Mouse (Mus musculus) right cerebral cortex, adult 18-20 months (tissue): Measurements from ENCODE around the gene Rgs7.

ENCODE experiments used
- DNase-seq: peaks from one replicate; pipeline ENCODE4 v3.0.0; 2022; ENCODE audit warnings: mixed read lengths

Rgs7 gene

GRCm38 (mm10) chr1:175299603-175300397, 192.5 kb downstream of the Rgs7 start:
- DNase-seq, result no peak

GRCm38 (mm10) chr1:175296906-175297305, 195.4 kb downstream of the Rgs7 start:
- DNase-seq, result peak; percentile 61

- peak; percentile 38 for DNase-seq
Measured at GRCm38 (mm10) chr1:175290072-175290471, 202.2 kb downstream of the Rgs7 start.

- no peak for DNase-seq
Measured at GRCm38 (mm10) chr1:175262341-175262740, 230.0 kb downstream of the Rgs7 start.

- DNase-seq, result no peak
Measured at GRCm38 (mm10) chr1:175259374-175259773, 232.9 kb downstream of the Rgs7 start.

- no peak for DNase-seq
Measured at GRCm38 (mm10) chr1:175255224-175255623, 237.1 kb downstream of the Rgs7 start.

- no peak for DNase-seq
Measured at GRCm38 (mm10) chr1:175254724-175255123, 237.6 kb downstream of the Rgs7 start.

GRCm38 (mm10) chr1:175242135-175242534, 250.2 kb downstream of the Rgs7 start:
- no peak for DNase-seq

GRCm38 (mm10) chr1:175240137-175240536, 252.2 kb downstream of the Rgs7 start:
- DNase-seq, result no peak

- DNase-seq, result no peak
Measured at GRCm38 (mm10) chr1:175221593-175222500, 270.5 kb downstream of the Rgs7 start.

GRCm38 (mm10) chr1:175219563-175219962, 272.7 kb downstream of the Rgs7 start:
- no peak for DNase-seq

- DNase-seq, result no peak
Measured at GRCm38 (mm10) chr1:175207004-175207403, 285.3 kb downstream of the Rgs7 start.

- no peak for DNase-seq
Measured at GRCm38 (mm10) chr1:175205633-175206032, 286.7 kb downstream of the Rgs7 start.

GRCm38 (mm10) chr1:175203544-175203943, 288.8 kb downstream of the Rgs7 start:
- DNase-seq, result no peak

- DNase-seq, result no peak
Measured at GRCm38 (mm10) chr1:175202902-175203301, 289.4 kb downstream of the Rgs7 start.

- no peak for DNase-seq
Measured at GRCm38 (mm10) chr1:175198881-175199280, 293.4 kb downstream of the Rgs7 start.

- DNase-seq, result no peak
Measured at GRCm38 (mm10) chr1:175195806-175196205, 296.5 kb downstream of the Rgs7 start.

- no peak for DNase-seq
Measured at GRCm38 (mm10) chr1:175188186-175188585, 304.1 kb downstream of the Rgs7 start.

GRCm38 (mm10) chr1:175185211-175185610, 307.1 kb downstream of the Rgs7 start:
- peak; percentile 50 for DNase-seq

- no peak for DNase-seq
Measured at GRCm38 (mm10) chr1:175184736-175185135, 307.6 kb downstream of the Rgs7 start.

GRCm38 (mm10) chr1:175178733-175179132, 313.6 kb downstream of the Rgs7 start:
- DNase-seq, result no peak

GRCm38 (mm10) chr1:175174918-175175675, 317.2 kb downstream of the Rgs7 start:
- DNase-seq, result peak; percentile 8

- DNase-seq, result no peak
Measured at GRCm38 (mm10) chr1:175155469-175155868, 336.8 kb downstream of the Rgs7 start.
